ENCODE assay signal across 28 mouse cellular contexts in the genomic region with DNA sequence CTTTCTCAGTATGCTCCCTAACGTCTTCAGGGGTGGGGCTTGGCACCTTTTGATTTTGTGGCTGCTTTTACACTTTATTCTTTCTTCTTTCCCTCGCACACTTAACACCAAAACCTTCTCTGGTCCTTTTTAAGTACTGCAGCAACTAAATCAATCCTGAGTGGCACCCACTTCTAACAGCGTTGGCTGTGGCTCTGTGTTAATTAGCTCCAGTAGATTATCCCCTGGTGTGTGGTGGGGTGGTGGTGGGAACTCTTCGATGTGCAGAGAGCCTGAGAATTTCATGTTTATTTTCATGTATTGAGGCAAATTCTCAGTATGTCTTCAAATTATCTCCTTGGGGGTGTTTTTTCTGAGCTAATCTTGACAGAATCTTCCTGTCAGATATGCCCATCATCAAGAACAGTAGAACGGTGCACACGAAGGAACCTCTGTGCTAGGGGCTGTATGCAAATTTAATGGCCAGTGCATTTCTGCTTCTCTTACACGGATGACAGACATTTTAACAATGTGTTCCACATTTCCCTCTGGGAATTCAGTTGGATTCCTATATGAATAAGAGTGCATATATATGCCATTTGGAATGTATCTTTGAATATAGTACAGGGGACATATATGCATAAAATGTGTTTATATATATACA.
A peak's percentile ranks its signal among the peaks of the same experiment; 100 is the strongest.
DNase-seq lines count a peak whose midpoint lies in the region; ATAC-seq lines count a peak whose summit lies in the region.
"Had no signal": no experiment of that assay in that cellular context is flagged by ENCODE, and none has a peak within 500 bp of the region (broad histone marks: within the 10 kb centered on the region; RNA-seq: fewer than 3 reads in every experiment).

No protein-coding gene starts in this region.

- H3K36me3 ChIP-seq in forebrain, embryonic 14.5 days (ENCODE audit: control insufficient read depth, insufficient read depth, low read length): no peaks in the 10 kb centered on the region
- no peaks in the 10 kb centered on the region for H3K36me3 ChIP-seq in heart, embryonic 11.5 days (ENCODE audit: control insufficient read depth, insufficient read depth, low read length)
- H3K36me3 ChIP-seq: embryonic facial prominence, embryonic 12.5 days; heart, embryonic 10.5 days; limb, embryonic 12.5 days; liver, embryonic 15.5 days; neural tube, embryonic 13.5 days had no signal

- 15% methylated on average over 7 of the region's 7 CpGs for WGBS in forebrain, embryonic 14.5 days
- WGBS in heart, embryonic 11.5 days (ENCODE audit: insufficient replicate concordance): 40% methylated on average over 7 of the region's 7 CpGs

- H3K4me3 ChIP-seq in forebrain, embryonic 14.5 days (ENCODE audit: low read depth, low read length): no peak overlapping the region
- H3K4me3 ChIP-seq in heart, embryonic 11.5 days (ENCODE audit: low read depth, low read length): no peak overlapping the region
- H3K4me3 ChIP-seq: embryonic facial prominence, embryonic 12.5 days; heart, embryonic 10.5 days; layer of hippocampus, adult 2 months; left cerebral cortex, adult 2 months; limb, embryonic 12.5 days; liver, embryonic 15.5 days; neural tube, embryonic 13.5 days had no signal

- no peaks in the 10 kb centered on the region for H3K27me3 ChIP-seq in forebrain, embryonic 14.5 days (replicated peaks; ENCODE audit: control insufficient read depth, insufficient read depth, low read length)
- no peaks in the 10 kb centered on the region for H3K27me3 ChIP-seq in heart, embryonic 11.5 days (ENCODE audit: control insufficient read depth, insufficient read depth, low read length)
- H3K27me3 ChIP-seq: embryonic facial prominence, embryonic 12.5 days; limb, embryonic 12.5 days; liver, embryonic 15.5 days; neural tube, embryonic 13.5 days had no signal

- H3K4me1 ChIP-seq in forebrain, embryonic 14.5 days (ENCODE audit: control insufficient read depth, insufficient read depth, low read length): peaks cover 9% of the 10 kb centered on the region; the same call in 1 of the 2 replicates
- no peaks in the 10 kb centered on the region for H3K4me1 ChIP-seq in heart, embryonic 11.5 days (ENCODE audit: control insufficient read depth, insufficient read depth, low read length)
- H3K4me1 ChIP-seq: heart, embryonic 10.5 days; limb, embryonic 12.5 days; liver, embryonic 15.5 days had no signal

- DNase-seq in frontal cortex, postnatal 14 days (ENCODE audit: low spot score in 2 of 2): no peak
- DNase-seq in retina, postnatal 1 day: peak; percentile 23
- no peak for DNase-seq in retina, embryonic 14.5 days (ENCODE audit: low spot score)
- peak; percentile 29 for DNase-seq in forebrain, embryonic 14.5 days (ENCODE audit: low spot score)
- DNase-seq in kidney, adult 11 months: no peak
- DNase-seq: adrenal gland, postnatal 14 days; cerebellum, adult 11-12 months; cerebellum, adult 9-11 months; embryo, embryonic 11 days; gastrocnemius, postnatal 25 days; heart, adult 11 months; heart, postnatal 36 days; kidney, postnatal 36 days; lung, embryonic 14.5 days; right cerebral cortex, postnatal 25 days; thymus, postnatal 36 days had no signal

- no peak overlapping the region for H3K4me2 ChIP-seq in forebrain, embryonic 14.5 days (ENCODE audit: low read length)
- H3K4me2 ChIP-seq in heart, embryonic 11.5 days: no peak overlapping the region
- H3K4me2 ChIP-seq: embryonic facial prominence, embryonic 12.5 days; hindbrain, embryonic 14.5 days; limb, embryonic 12.5 days; liver, embryonic 15.5 days; lung, embryonic 14.5 days; neural tube, embryonic 13.5 days had no signal

- H3K9me3 ChIP-seq in forebrain, embryonic 14.5 days (replicated peaks; ENCODE audit: control insufficient read depth, low read length): no peaks in the 10 kb centered on the region
- no peaks in the 10 kb centered on the region for H3K9me3 ChIP-seq in heart, embryonic 11.5 days (replicated peaks; ENCODE audit: control insufficient read depth, low read length)
- H3K9me3 ChIP-seq: embryonic facial prominence, embryonic 12.5 days; heart, embryonic 10.5 days; limb, embryonic 12.5 days; liver, embryonic 15.5 days; neural tube, embryonic 13.5 days had no signal

- H3K27ac ChIP-seq in forebrain, embryonic 14.5 days (ENCODE audit: low read depth, low read length): no peak overlapping the region
- H3K27ac ChIP-seq in heart, embryonic 11.5 days (ENCODE audit: low read depth, low read length): no peak overlapping the region
- H3K27ac ChIP-seq: embryonic facial prominence, embryonic 12.5 days; heart, embryonic 10.5 days; hindbrain, embryonic 14.5 days; layer of hippocampus, adult 2 months; left cerebral cortex, adult 2 months; limb, embryonic 12.5 days; liver, embryonic 15.5 days; neural tube, embryonic 13.5 days had no signal

- no peak overlapping the region for H3K9ac ChIP-seq in forebrain, embryonic 14.5 days (ENCODE audit: low read length)
- H3K9ac ChIP-seq in heart, embryonic 11.5 days (ENCODE audit: low read depth, low read length): no peak overlapping the region
- H3K9ac ChIP-seq: embryonic facial prominence, embryonic 12.5 days; hindbrain, embryonic 14.5 days; limb, embryonic 12.5 days; liver, embryonic 15.5 days; lung, embryonic 14.5 days; neural tube, embryonic 13.5 days had no signal

- ATAC-seq in frontal cortex, adult (ENCODE audit: low TSS enrichment): peak; percentile 53
- peak; percentile 64 for ATAC-seq in forebrain, embryonic 14.5 days
- ATAC-seq in heart, embryonic 11.5 days (replicated peaks; ENCODE audit: insufficient number of reproducible peaks, low FRiP score, low TSS enrichment): no peak
- ATAC-seq: intestine, postnatal 0 days; Patski had no signal

Comparison
In these comparisons a context has a peak if more than half of its experiments do, and no peak if none do; other contexts are left out.
1. DNase-seq: peak in retina, postnatal 1 day (single experiment) and forebrain, embryonic 14.5 days (single experiment); none in frontal cortex, postnatal 14 days (0 of 2), retina, embryonic 14.5 days (single experiment) and kidney, adult 11 months (single experiment).